Mouse (Mus musculus): Measurements from ENCODE around the gene Tex10.

DNA sequence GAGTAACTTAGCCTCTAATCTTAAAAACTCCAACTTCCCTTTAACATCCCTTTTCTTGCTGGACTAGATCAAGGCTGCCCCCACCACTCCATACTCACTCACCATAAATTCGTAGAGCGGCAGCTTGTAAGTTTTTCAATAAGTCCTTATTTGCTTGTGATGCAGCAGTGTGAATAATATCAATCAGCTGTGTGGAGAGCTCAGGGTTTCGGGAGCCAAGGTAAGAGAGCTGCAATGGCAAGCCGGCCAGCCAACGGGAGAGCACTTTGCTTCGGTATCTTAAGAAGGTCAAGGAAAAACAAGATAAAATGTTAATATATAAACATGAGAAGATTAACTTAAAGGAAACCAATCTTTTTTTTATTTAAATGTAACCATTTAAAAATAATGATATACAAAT is 14.8 kb downstream of the Tex10 start:
- TF ChIP-seq CTCF (IDR thresholded peaks at IDR 0.05; ENCODE audit: control insufficient read depth, insufficient read depth, insufficient read length) (no peak), MAX (IDR thresholded peaks at IDR 0.05) (no peak), MYOG (IDR thresholded peaks at IDR 0.05; ENCODE audit: control insufficient read depth, extremely low read depth, insufficient read length) (no peak), USF1 (IDR thresholded peaks at IDR 0.05; ENCODE audit: low read depth) (no peak), MYOD1 (IDR thresholded peaks at IDR 0.05; ENCODE audit: control insufficient read depth, insufficient read length, low read depth) (no peak), CEBPB (IDR thresholded peaks at IDR 0.05; ENCODE audit: low read depth) (no peak)
